Comparison of ENCODE assay signal across 34 mouse cellular contexts in genomic region chr10:127800891-127801290, GRCm38 (mm10). TPM values are rescaled to one million over a fixed set of nuclear protein-coding genes. Genes with fewer than 3 reads are reported as not detected.
DNase-seq lines count a peak whose midpoint lies in the region; ATAC-seq and TF ChIP-seq lines count a peak whose summit lies in the region.
"Had no signal": no experiment of that assay in that cellular context is flagged by ENCODE, and none has a peak within 500 bp of the region (broad histone marks: within the 10 kb centered on the region; RNA-seq: fewer than 3 reads in every experiment).

Rdh16 (plus strand) TSS chr10:127801152.

- H3K4me3 ChIP-seq in kidney, adult 2 months (ENCODE audit: insufficient read depth, low read depth, low read length), result peak within 1 kb of the TSS; percentile 56
- no peak within 1 kb of the TSS for H3K4me3 ChIP-seq in kidney, embryonic 15.5 days (replicated peaks)
- H3K4me3 ChIP-seq in kidney, postnatal 0 days (replicated peaks; ENCODE audit: low read depth, low read length), result no peak within 1 kb of the TSS
- H3K4me3 ChIP-seq: erythroblast, embryonic 14.5 days; intestine, embryonic 15.5 days; megakaryocyte, embryonic 14.5 days; midbrain, embryonic 12.5 days; myocyte; neural tube, embryonic 12.5 days had no signal

- H3K36me3 ChIP-seq in kidney, adult 2 months (ENCODE audit: control insufficient read depth, insufficient read depth, low read length), result no peaks in the 10 kb centered on the region
- no peaks in the 10 kb centered on the region for H3K36me3 ChIP-seq in kidney, embryonic 15.5 days
- H3K36me3 ChIP-seq in kidney, postnatal 0 days (ENCODE audit: insufficient read depth, low read length), result no peaks in the 10 kb centered on the region
- H3K36me3 ChIP-seq: intestine, embryonic 15.5 days; midbrain, embryonic 12.5 days; neural tube, embryonic 12.5 days had no signal

- no peak for TF ChIP-seq CTCF in kidney, adult 2 months (conservative IDR thresholded peaks at IDR 0.05; ENCODE audit: insufficient read depth, insufficient read length, low read depth, low read length)
- no peak for TF ChIP-seq CTCF in kidney, postnatal 0 days (IDR thresholded peaks at IDR 0.05; ENCODE audit: low read depth)

- peaks cover 8% of the 10 kb centered on the region; the same call in 1 of the 2 replicates for H3K4me1 ChIP-seq in kidney, adult 2 months (ENCODE audit: control insufficient read depth, insufficient read depth, low read length)
- H3K4me1 ChIP-seq in kidney, embryonic 15.5 days, result no peaks in the 10 kb centered on the region
- no peaks in the 10 kb centered on the region for H3K4me1 ChIP-seq in kidney, postnatal 0 days (replicated peaks; ENCODE audit: insufficient read depth, low read length)
- H3K4me1 ChIP-seq: intestine, embryonic 15.5 days; megakaryocyte, embryonic 14.5 days; midbrain, embryonic 12.5 days; neural tube, embryonic 12.5 days had no signal

- H3K4me2 ChIP-seq in kidney, embryonic 15.5 days, result no peak within 1 kb of the TSS
- H3K4me2 ChIP-seq in kidney, postnatal 0 days (ENCODE audit: low read length), result no peak within 1 kb of the TSS
- H3K4me2 ChIP-seq: intestine, embryonic 15.5 days; liver, embryonic 11.5 days; midbrain, embryonic 12.5 days; neural tube, embryonic 12.5 days had no signal

- DNase-seq in kidney, adult 2 months, result peak; percentile 89
- DNase-seq in kidney, postnatal 0 days (ENCODE audit: low spot score), result no peak
- DNase-seq in kidney, postnatal 36 days, result peak; percentile 71 to 74
- no peak for DNase-seq in B cell, adult 2 months
- DNase-seq in left cerebral cortex, postnatal 14 days (ENCODE audit: low spot score in 2 of 2), result no peak
- DNase-seq in cerebellum, adult 11 months, result no peak
- DNase-seq: adrenal gland, postnatal 36 days; cerebellum, adult 2 months; cerebellum, postnatal 14 days; forebrain, postnatal 0 days; heart, postnatal 14 days; layer of hippocampus, postnatal 36 days; lung, adult 18-20 months; lung, postnatal 4 days; right cerebral cortex, adult 18-20 months; thymus, postnatal 4 days had no signal

- peak within 1 kb of the TSS; percentile 91 for H3K27ac ChIP-seq in kidney, adult 2 months (ENCODE audit: insufficient read depth, low read depth, low read length)
- H3K27ac ChIP-seq in kidney, embryonic 15.5 days, result no peak within 1 kb of the TSS
- H3K27ac ChIP-seq in kidney, postnatal 0 days, result no peak within 1 kb of the TSS
- H3K27ac ChIP-seq: hindbrain, postnatal 0 days; intestine, embryonic 15.5 days; midbrain, embryonic 12.5 days; neural tube, embryonic 12.5 days had no signal

- ATAC-seq in kidney, embryonic 15.5 days (replicated peaks; ENCODE audit: low FRiP score), result no peak
- no peak; the same call in 1 of the 2 replicates for ATAC-seq in kidney, postnatal 0 days (replicated peaks; ENCODE audit: low FRiP score, low read depth)
- ATAC-seq: forebrain, postnatal 0 days; hindbrain, postnatal 0 days; intestine, embryonic 15.5 days; lung, postnatal 0 days had no signal

- WGBS in kidney, adult 2 months, result 51% methylated on average over 6 of the region's 6 CpGs
- WGBS in kidney, embryonic 15.5 days, result 71% methylated on average over 6 of the region's 6 CpGs
- 79% methylated on average over 6 of the region's 6 CpGs for WGBS in kidney, postnatal 0 days

- H3K27me3 ChIP-seq in kidney, adult 2 months (replicated peaks; ENCODE audit: control insufficient read depth, insufficient read depth, low read length), result no peaks in the 10 kb centered on the region
- H3K27me3 ChIP-seq in kidney, embryonic 15.5 days, result no peaks in the 10 kb centered on the region
- H3K27me3 ChIP-seq in kidney, postnatal 0 days (ENCODE audit: insufficient read depth, low read length), result no peaks in the 10 kb centered on the region
- H3K27me3 ChIP-seq: intestine, embryonic 15.5 days; megakaryocyte, embryonic 14.5 days; midbrain, embryonic 12.5 days; neural tube, embryonic 12.5 days had no signal

- peak; percentile 41 for TF ChIP-seq POLR2A in kidney, adult 2 months (IDR thresholded peaks at IDR 0.05; ENCODE audit: low read depth, low read length)

- H3K9ac ChIP-seq in kidney, embryonic 15.5 days, result no peak within 1 kb of the TSS
- no peak within 1 kb of the TSS for H3K9ac ChIP-seq in kidney, postnatal 0 days (ENCODE audit: low read depth, low read length)
- H3K9ac ChIP-seq: forebrain, postnatal 0 days; intestine, embryonic 15.5 days; midbrain, embryonic 12.5 days; neural tube, embryonic 12.5 days had no signal

- H3K9me3 ChIP-seq in kidney, embryonic 15.5 days (replicated peaks), result no peaks in the 10 kb centered on the region
- no peaks in the 10 kb centered on the region for H3K9me3 ChIP-seq in kidney, postnatal 0 days (replicated peaks; ENCODE audit: low read length)
- H3K9me3 ChIP-seq: intestine, embryonic 15.5 days; neural tube, embryonic 12.5 days had no signal

- intact Hi-C loops in left cerebral cortex, postnatal 14 days (cut with DNase I), result no loop called here

RNA-seq across cellular contexts. Expression of gene Rdh16, which starts in this region (rescaled TPM):
- 61.2 and 67.5 TPM in 2 replicates for polyA plus RNA-seq in kidney, adult 2 months (2012; rRNA removed)
- 0.36 and 0.45 TPM in 2 replicates for polyA plus RNA-seq in kidney, embryonic 15.5 days (2015; fragmentation: Nextera tagmentation; extraction: Ambion mirVana)
- polyA plus RNA-seq in kidney, postnatal 0 days (2015; fragmentation: Nextera tagmentation; extraction: Ambion mirVana), result 12.7 and 13.1 TPM in 2 replicates
- not detected for total RNA-seq in left cerebral cortex, postnatal 14 days (2021)
- total RNA-seq: forebrain, postnatal 0 days; heart, postnatal 14 days; midbrain, postnatal 0 days had no signal
- polyA plus RNA-seq: brain, embryonic 14.5 days; embryonic facial prominence, embryonic 14.5 days; erythroblast, embryonic 14.5 days; forebrain, embryonic 11.5 days; heart, embryonic 14.5 days; hindbrain, embryonic 11.5 days; intestine, embryonic 15.5 days; limb, embryonic 11.5 days; liver, embryonic 11.5 days; lung, postnatal 0 days; midbrain, embryonic 12.5 days; midbrain, postnatal 0 days; myocyte; neural tube, embryonic 12.5 days; thymus, postnatal 0 days had no signal

Comparison
In these comparisons a context has a peak if more than half of its experiments do, and no peak if none do; other contexts are left out.
1. DNase-seq: peak in kidney, adult 2 months (single experiment) and kidney, postnatal 36 days (2 of 2); none in kidney, postnatal 0 days (single experiment), B cell, adult 2 months (0 of 2), left cerebral cortex, postnatal 14 days (0 of 2) and cerebellum, adult 11 months (single experiment).